Mouse (Mus musculus): ENCODE data around the gene Galr2. TPM values are rescaled to one million over a fixed set of nuclear protein-coding genes. Genes with fewer than 3 reads are reported as not detected.

The Galr2 gene
- polyA plus RNA-seq, 1 experiment from 2014 or later = 0.25 TPM

- 2% methylated on average over 18 of the region's 18 CpGs for WGBS
- Histone ChIP-seq H3K4me1 (ENCODE audit: control insufficient read depth, insufficient read depth, low read depth, low read length) (peaks cover 17% of the 10 kb centered on the region), H3K27ac (ENCODE audit: low read depth, low read length) (no peak overlapping the region), H3K36me3 (ENCODE audit: control insufficient read depth, insufficient read depth, low read length) (no peaks in the 10 kb centered on the region), H3K4me2 (ENCODE audit: low read length) (peak overlapping the region; percentile 62), H3K4me3 (ENCODE audit: low read length) (peak overlapping the region; percentile 37), H3K9me3 (ENCODE audit: control insufficient read depth, low read length) (no peaks in the 10 kb centered on the region), H3K27me3 (replicated peaks; ENCODE audit: control insufficient read depth, insufficient read depth, low read length) (peaks cover 36% of the 10 kb centered on the region), H3K9ac (ENCODE audit: low read depth, low read length) (peak overlapping the region; percentile 60)
- no peak for ATAC-seq
Measured at GRCm38 (mm10) chr11:116281671-116282070, 932 bp downstream of the Galr2 start.

- Histone ChIP-seq H3K36me3 (ENCODE audit: control insufficient read depth, insufficient read depth, low read length) (no peaks in the 10 kb centered on the region), H3K9me3 (ENCODE audit: control insufficient read depth, low read length) (no peaks in the 10 kb centered on the region), H3K4me1 (ENCODE audit: control insufficient read depth, insufficient read depth, low read depth, low read length) (peaks cover 17% of the 10 kb centered on the region), H3K27ac (ENCODE audit: low read depth, low read length) (no peak overlapping the region), H3K4me3 (ENCODE audit: low read length) (peak overlapping the region; percentile 37), H3K9ac (ENCODE audit: low read depth, low read length) (no peak overlapping the region), H3K27me3 (replicated peaks; ENCODE audit: control insufficient read depth, insufficient read depth, low read length) (peaks cover 36% of the 10 kb centered on the region), H3K4me2 (ENCODE audit: low read length) (peak overlapping the region; percentile 62)
- ATAC-seq = no peak
- 2% methylated on average over 11 of the region's 11 CpGs for WGBS
Measured at GRCm38 (mm10) chr11:116282089-116282488, 1.4 kb downstream of the Galr2 start.

- H3K9ac ChIP-seq (ENCODE audit: low read depth, low read length) = no peak overlapping the region
- peaks cover 36% of the 10 kb centered on the region for H3K27me3 ChIP-seq (replicated peaks; ENCODE audit: control insufficient read depth, insufficient read depth, low read length)
- H3K9me3 ChIP-seq (ENCODE audit: control insufficient read depth, low read length) = no peaks in the 10 kb centered on the region
- 11% methylated on average over 48 of the region's 48 CpGs for WGBS
- no peak overlapping the region for H3K27ac ChIP-seq (ENCODE audit: low read depth, low read length)
- H3K4me3 ChIP-seq (ENCODE audit: low read length) = no peak overlapping the region
- peaks cover 17% of the 10 kb centered on the region for H3K4me1 ChIP-seq (ENCODE audit: control insufficient read depth, insufficient read depth, low read depth, low read length)
- peaks cover 4% of the 10 kb centered on the region; the same call in 1 of the 2 replicates for H3K36me3 ChIP-seq (ENCODE audit: control insufficient read depth, insufficient read depth, low read length)
- H3K4me2 ChIP-seq (ENCODE audit: low read length) = peak overlapping the region; percentile 37
- ATAC-seq = 0 out of 2 replicates have a peak, but pooled peaks have one; percentile 23
Measured at GRCm38 (mm10) chr11:116282912-116283521, 2.3 kb downstream of the Galr2 start.

GRCm38 (mm10) chr11:116283982-116284381, 3.2 kb downstream of the Galr2 start:
- ATAC-seq = no peak
- 61% methylated on average over 6 of the region's 6 CpGs for WGBS
- H3K36me3 ChIP-seq (ENCODE audit: control insufficient read depth, insufficient read depth, low read length) = peaks cover 13% of the 10 kb centered on the region; the same call in 1 of the 2 replicates
- H3K4me2 ChIP-seq (ENCODE audit: low read length) = no peak overlapping the region
- peaks cover 36% of the 10 kb centered on the region for H3K27me3 ChIP-seq (replicated peaks; ENCODE audit: control insufficient read depth, insufficient read depth, low read length)
- no peaks in the 10 kb centered on the region for H3K9me3 ChIP-seq (ENCODE audit: control insufficient read depth, low read length)
- peaks cover 17% of the 10 kb centered on the region for H3K4me1 ChIP-seq (ENCODE audit: control insufficient read depth, insufficient read depth, low read depth, low read length)
- no peak overlapping the region for H3K27ac ChIP-seq (ENCODE audit: low read depth, low read length)
- no peak overlapping the region for H3K4me3 ChIP-seq (ENCODE audit: low read length)
- H3K9ac ChIP-seq (ENCODE audit: low read depth, low read length) = no peak overlapping the region

- Histone ChIP-seq H3K9ac (ENCODE audit: low read depth, low read length) (no peak overlapping the region), H3K4me2 (ENCODE audit: low read length) (no peak overlapping the region), H3K4me3 (ENCODE audit: low read length) (no peak overlapping the region), H3K27me3 (replicated peaks; ENCODE audit: control insufficient read depth, insufficient read depth, low read length) (peaks cover 24% of the 10 kb centered on the region), H3K36me3 (ENCODE audit: control insufficient read depth, insufficient read depth, low read length) (peaks cover 22% of the 10 kb centered on the region; the same call in 1 of the 2 replicates), H3K27ac (ENCODE audit: low read depth, low read length) (no peak overlapping the region; the same call in 1 of the 2 replicates), H3K9me3 (ENCODE audit: control insufficient read depth, low read length) (no peaks in the 10 kb centered on the region), H3K4me1 (ENCODE audit: control insufficient read depth, insufficient read depth, low read depth, low read length) (peaks cover 17% of the 10 kb centered on the region)
- no peak for ATAC-seq
- WGBS = 62% methylated on average over 7 of the region's 7 CpGs
Measured at GRCm38 (mm10) chr11:116285770-116286191, 5.0 kb downstream of the Galr2 start.

- no peak for ATAC-seq
- WGBS = 71% methylated on average over 5 of the region's 5 CpGs
- peaks cover 14% of the 10 kb centered on the region for H3K27me3 ChIP-seq (replicated peaks; ENCODE audit: control insufficient read depth, insufficient read depth, low read length)
- no peaks in the 10 kb centered on the region for H3K9me3 ChIP-seq (ENCODE audit: control insufficient read depth, low read length)
- no peak overlapping the region for H3K4me3 ChIP-seq (ENCODE audit: low read length)
- peaks cover 31% of the 10 kb centered on the region for H3K36me3 ChIP-seq (ENCODE audit: control insufficient read depth, insufficient read depth, low read length)
- H3K4me1 ChIP-seq (ENCODE audit: control insufficient read depth, insufficient read depth, low read depth, low read length) = peaks cover 6% of the 10 kb centered on the region; the same call in 1 of the 2 replicates
- no peak overlapping the region for H3K27ac ChIP-seq (ENCODE audit: low read depth, low read length)
- no peak overlapping the region for H3K9ac ChIP-seq (ENCODE audit: low read depth, low read length)
- no peak overlapping the region for H3K4me2 ChIP-seq (ENCODE audit: low read length)
Measured at GRCm38 (mm10) chr11:116287351-116287750, 6.6 kb downstream of the Galr2 start.

GRCm38 (mm10) chr11:116290556-116290955, 9.8 kb downstream of the Galr2 start:
- H3K27me3 ChIP-seq (replicated peaks; ENCODE audit: control insufficient read depth, insufficient read depth, low read length) = no peaks in the 10 kb centered on the region
- H3K36me3 ChIP-seq (ENCODE audit: control insufficient read depth, insufficient read depth, low read length) = peaks cover 49% of the 10 kb centered on the region
- no peak overlapping the region for H3K9ac ChIP-seq (ENCODE audit: low read depth, low read length)
- no peaks in the 10 kb centered on the region for H3K9me3 ChIP-seq (ENCODE audit: control insufficient read depth, low read length)
- H3K27ac ChIP-seq (ENCODE audit: low read depth, low read length) = no peak overlapping the region
- no peak for ATAC-seq
- H3K4me3 ChIP-seq (ENCODE audit: low read length) = no peak overlapping the region
- WGBS = 78% methylated on average over 8 of the region's 8 CpGs
- H3K4me2 ChIP-seq (ENCODE audit: low read length) = no peak overlapping the region
- no peaks in the 10 kb centered on the region for H3K4me1 ChIP-seq (ENCODE audit: control insufficient read depth, insufficient read depth, low read depth, low read length)

GRCm38 (mm10) chr11:116292401-116292800, 11.7 kb downstream of the Galr2 start:
- H3K4me1 ChIP-seq (ENCODE audit: control insufficient read depth, insufficient read depth, low read depth, low read length) = no peaks in the 10 kb centered on the region
- no peaks in the 10 kb centered on the region for H3K27me3 ChIP-seq (replicated peaks; ENCODE audit: control insufficient read depth, insufficient read depth, low read length)
- H3K9ac ChIP-seq (ENCODE audit: low read depth, low read length) = no peak overlapping the region
- H3K9me3 ChIP-seq (ENCODE audit: control insufficient read depth, low read length) = no peaks in the 10 kb centered on the region
- no peak for ATAC-seq
- no peak overlapping the region for H3K4me3 ChIP-seq (ENCODE audit: low read length)
- H3K4me2 ChIP-seq (ENCODE audit: low read length) = no peak overlapping the region
- 93% methylated on average over 13 of the region's 13 CpGs for WGBS
- H3K27ac ChIP-seq (ENCODE audit: low read depth, low read length) = no peak overlapping the region
- H3K36me3 ChIP-seq (ENCODE audit: control insufficient read depth, insufficient read depth, low read length) = peaks cover 63% of the 10 kb centered on the region

- H3K36me3 ChIP-seq (ENCODE audit: control insufficient read depth, insufficient read depth, low read length) = peaks cover 55% of the 10 kb centered on the region
- no peak overlapping the region for H3K4me2 ChIP-seq (ENCODE audit: low read length)
- ATAC-seq = no peak
- H3K27ac ChIP-seq (ENCODE audit: low read depth, low read length) = no peak overlapping the region
- no peaks in the 10 kb centered on the region for H3K9me3 ChIP-seq (ENCODE audit: control insufficient read depth, low read length)
- H3K4me1 ChIP-seq (ENCODE audit: control insufficient read depth, insufficient read depth, low read depth, low read length) = no peaks in the 10 kb centered on the region
- H3K27me3 ChIP-seq (replicated peaks; ENCODE audit: control insufficient read depth, insufficient read depth, low read length) = no peaks in the 10 kb centered on the region
- no peak overlapping the region for H3K4me3 ChIP-seq (ENCODE audit: low read length)
- WGBS = 92% methylated on average over 12 of the region's 12 CpGs
- no peak overlapping the region for H3K9ac ChIP-seq (ENCODE audit: low read depth, low read length)
Measured at GRCm38 (mm10) chr11:116293538-116294137, 12.9 kb downstream of the Galr2 start.
